Mouse (Mus musculus) left cerebral cortex, adult 11 months (tissue): Measurements from ENCODE around the gene Suclg1.

ENCODE experiments used
- DNase-seq: peaks from one replicate; pipeline ENCODE4 v3.0.0; 2022; ENCODE audit warnings: low spot score

Gene Suclg1

DNA sequence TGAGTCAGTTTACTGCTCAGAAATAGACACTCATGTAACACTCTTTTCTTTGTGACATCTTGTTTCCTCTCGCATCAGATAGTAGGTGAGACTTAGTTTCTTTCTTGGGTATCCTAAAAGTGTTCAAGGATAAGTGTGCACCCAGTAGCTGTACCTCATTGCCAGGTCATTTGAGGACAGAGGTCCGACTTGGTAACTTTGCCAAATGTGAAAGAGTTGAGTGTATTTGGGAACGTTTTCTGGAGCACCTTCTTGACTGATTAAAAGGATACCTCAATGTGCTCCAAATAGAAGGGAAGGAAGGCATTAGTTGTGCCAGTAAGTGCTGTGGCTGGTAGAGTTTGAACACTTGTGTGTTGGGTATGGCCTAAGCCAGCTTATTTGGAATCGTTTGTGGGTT lies 1.7 kb downstream of the Suclg1 start:
- no peak for DNase-seq

DNA sequence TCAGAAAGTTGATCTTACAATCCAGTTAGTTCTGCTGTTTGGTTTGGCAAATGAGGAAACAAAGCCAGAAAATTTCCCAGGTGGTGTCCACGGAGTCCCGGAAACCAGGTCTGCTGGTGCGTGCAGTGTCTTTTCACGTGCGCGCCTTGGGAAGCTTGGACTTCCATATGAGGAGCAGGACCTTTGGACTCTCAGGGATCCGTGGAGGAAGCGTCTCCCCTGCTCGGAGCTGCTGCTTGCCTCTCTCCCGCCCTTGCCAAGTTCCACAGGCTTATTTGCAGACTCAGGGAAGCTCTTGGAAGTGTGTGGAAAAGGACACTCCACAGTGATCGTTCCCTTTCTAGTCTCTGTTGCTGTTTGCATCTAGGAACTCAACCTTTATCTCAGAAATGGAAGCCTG lies 3.2 kb downstream of the Suclg1 start:
- DNase-seq = no peak

DNA sequence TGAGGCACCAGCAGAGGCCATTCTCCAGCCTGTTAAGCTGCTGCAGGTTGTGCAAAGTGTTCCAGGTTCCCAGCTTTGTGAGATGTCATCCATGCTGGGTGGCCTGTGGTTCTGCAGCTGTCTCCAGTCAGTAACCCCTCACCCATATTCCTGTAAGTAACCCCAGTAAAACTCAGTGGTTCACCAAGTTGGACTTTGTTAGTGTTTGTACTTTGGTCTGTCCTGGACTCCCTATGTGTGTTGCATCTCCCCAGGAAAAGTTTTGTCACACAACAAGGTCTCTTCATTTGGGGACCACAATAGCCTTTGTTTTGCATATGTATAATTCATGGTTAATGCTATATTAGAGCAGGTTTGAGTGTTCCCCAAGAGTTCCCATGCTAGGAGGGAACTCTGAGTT lies 4.2 kb downstream of the Suclg1 start:
- no peak for DNase-seq

DNA sequence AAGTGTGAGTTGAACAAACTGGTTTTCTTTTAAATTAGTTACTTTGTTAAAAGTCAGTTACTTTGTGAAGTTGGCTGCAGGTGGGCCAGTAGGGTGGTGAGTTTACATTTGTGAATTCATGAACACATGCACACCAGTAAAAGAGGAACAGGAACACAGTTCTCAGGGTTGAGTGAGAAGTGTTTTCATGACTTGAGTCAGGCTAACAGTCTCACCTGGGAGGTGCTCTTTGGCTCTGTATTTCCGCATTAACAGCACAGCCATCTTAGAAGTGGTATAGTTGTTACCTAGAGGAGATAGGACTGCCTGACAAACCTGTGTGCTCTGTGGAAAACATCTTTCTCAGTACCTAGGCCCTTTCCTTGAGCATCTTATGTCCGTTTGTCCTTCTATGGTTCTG lies 4.8 kb downstream of the Suclg1 start:
- DNase-seq = no peak

DNA sequence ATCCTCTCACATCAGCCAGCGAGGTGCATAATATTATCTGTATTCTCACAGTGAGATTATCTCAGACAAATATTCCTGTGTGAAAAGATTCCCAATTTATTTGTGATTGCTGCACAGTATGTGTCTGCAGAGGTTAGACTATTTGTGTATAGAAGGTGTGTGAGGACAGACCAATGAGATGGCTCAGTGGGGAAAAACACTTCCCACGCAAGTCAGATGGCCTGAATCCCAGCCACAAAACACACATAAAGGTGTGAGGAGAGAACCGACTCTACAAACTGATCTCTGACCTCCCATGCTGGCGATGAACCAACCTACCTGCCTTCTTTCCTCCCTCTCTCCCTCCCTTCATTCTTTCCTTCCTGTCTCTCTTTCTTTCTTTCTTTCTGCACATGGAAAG lies 5.4 kb downstream of the Suclg1 start:
- DNase-seq = no peak

DNA sequence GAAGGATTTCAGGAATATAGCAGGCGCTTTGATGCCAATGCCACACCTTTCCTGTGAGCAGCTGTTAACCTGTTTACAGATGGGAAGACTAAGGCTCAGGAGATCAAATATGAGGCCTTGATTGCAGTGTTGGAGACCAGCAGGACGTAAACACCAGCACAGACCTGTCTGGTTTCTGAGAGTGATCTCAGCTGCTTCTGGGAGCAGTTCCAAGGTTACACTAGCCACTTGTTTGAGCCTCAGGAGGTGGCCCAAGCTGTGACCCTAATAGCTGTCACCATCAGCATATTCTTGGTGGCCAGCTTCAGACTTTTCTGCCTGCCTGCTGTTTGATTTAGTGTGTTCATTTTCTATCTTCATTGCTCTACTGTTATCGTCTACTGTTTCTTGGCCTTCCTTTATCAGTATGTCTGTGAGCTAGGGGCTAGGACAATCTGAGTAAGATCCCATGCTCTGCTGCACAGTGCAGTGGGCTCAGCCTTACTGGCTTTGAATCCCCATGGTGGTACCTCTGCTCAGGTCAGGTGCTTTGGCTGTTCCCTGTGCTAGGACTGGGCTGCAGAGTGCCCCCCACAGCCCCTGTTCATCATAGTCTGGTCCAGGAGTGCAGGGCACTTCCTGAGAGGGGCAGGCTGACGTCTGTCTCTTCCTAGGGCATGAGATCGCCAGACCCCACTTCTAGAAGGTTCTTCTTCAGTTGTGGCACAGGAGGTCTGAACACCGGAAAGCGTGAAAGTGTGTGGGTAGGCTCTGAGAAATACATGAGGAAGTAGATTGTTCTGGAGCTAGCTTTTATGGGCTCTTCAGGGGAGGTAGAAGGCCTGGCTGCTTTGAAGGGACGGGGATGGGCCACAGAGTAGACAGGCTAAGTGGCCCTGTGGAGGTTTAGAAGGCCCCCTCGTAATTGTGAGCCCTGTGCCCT lies 6.4 kb downstream of the Suclg1 start:
- no peak for DNase-seq

DNA sequence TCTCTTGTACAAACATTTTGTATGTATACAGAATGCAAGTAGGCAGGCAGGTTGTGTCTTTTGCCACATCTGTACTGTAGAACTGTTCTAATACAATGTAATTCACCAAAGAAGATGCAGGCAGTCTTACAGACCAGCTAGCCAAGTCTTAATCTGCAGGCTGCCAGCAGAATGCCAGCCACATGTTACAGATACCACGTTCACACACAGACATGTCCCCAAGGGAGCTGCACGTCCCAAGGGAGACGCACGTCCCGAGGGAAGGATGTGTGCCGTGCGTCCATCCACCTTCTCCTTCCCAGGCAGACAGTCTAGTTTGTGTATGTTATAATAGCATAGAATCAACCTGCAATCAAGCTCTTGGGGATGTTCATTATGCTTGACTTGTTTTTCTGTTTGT lies 8.9 kb downstream of the Suclg1 start:
- no peak for DNase-seq

DNA sequence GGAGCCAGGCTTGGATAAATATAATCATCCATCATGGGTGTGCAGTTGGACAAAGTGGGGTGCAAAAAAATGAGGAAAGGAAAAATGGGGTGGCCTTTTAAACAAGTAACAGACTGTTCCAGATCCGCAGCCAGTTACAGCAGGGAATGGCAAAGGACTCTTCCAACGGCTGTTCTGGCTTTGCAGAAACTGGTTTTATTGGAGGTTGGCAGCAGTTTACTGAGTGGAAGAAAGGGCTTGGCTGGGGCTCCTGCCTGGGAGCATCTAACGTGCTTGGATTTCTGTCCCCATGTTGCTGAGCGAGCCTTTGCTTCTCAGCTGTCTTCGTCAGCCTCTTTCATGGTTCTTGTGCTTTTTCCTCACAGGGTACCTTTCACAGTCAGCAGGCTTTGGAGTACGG lies 11.9 kb downstream of the Suclg1 start:
- DNase-seq = no peak

DNA sequence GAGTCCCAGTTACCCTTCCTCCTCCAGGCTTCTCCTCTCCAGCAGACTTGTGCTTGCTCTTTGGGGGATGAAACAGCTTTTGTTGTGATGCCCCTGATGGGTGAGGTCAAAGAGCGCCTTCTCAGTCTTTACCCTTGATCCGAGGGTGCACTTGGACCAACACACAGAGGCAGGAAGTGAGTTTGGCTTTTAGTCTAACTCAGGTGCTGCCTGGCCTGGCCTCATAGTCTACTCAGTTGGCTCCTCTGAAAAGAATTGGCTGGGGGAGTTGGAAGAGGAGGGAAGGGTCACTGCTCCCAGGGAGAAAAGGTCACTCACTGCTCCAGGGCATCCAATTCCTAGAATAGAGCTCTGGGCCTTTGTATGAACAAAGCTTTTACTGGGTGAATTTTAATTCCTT lies 16.6 kb downstream of the Suclg1 start:
- DNase-seq = no peak

DNA sequence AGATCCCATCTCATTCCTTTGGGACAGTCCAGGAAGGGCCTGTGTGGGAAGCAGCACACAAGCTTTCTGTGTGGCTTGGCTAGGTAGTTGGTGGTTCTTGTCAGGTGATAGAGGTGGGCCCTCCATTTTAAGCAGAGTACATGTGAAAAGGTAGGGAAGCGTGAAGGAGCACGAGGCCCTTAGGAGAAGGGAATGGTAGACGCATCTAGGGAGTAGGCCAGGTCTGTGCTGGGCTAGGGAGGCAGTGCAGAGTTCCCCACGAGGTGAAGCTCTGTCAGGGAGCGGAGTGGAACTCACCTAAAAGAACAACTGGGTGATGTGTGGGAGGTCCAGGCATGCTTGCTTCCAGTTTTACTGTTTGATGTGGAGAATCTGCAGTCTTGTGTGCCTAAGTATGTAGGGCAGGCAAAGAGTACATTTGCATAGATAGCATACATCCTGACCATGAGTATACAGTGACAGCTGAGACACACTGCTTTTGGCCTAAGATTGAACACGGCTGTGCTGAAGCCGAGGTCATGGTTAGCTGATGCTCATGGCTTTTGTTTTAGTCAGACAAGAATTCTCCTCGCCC lies 19.6 kb downstream of the Suclg1 start:
- no peak for DNase-seq

DNA sequence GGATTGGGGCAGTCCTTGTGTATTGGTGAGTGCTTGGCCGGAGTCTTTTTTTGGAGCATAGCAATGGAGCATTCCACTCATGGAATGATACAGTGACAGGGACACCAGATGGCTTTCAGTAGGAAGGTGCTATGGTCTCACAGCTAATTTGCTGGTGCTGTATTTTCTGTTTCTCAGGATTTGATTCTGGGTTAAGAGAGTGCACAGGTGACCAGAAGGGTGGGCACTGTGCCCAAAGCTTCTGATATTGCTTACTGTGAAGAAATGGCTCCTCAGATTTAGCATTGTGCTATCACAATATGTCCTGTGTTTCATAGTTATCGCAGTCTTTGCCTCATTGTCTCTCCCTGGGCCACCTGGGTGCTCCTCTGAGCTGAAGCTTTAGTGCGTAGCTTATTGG lies 21.2 kb downstream of the Suclg1 start:
- no peak for DNase-seq

DNA sequence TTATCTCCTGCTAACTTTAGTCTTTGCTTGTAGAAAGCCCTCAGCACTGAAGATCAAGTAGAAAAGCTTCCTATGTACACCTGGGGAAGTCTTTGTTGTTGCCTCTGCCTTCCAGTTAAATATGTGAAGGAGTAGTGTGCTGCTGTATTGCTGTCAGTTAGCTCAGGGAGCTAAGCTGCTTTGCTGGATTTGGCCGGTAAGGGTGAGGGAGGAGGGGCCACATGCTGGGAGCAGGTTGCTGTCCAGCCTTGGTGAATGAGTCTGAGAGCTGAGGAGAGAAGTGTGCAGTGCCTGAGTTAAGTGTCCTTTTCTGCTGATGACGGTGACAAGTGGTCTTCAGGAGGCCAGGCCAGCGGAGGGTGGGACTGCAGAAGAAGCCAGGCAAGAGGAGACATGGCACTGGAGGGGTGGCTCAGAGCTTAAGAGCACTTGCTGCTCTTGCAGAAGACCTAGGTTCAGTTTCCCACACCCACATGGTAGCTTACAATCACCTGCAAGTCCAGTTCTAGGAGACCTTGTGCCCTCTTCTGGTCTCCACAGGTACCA lies 23.4 kb downstream of the Suclg1 start:
- no peak for DNase-seq

DNA sequence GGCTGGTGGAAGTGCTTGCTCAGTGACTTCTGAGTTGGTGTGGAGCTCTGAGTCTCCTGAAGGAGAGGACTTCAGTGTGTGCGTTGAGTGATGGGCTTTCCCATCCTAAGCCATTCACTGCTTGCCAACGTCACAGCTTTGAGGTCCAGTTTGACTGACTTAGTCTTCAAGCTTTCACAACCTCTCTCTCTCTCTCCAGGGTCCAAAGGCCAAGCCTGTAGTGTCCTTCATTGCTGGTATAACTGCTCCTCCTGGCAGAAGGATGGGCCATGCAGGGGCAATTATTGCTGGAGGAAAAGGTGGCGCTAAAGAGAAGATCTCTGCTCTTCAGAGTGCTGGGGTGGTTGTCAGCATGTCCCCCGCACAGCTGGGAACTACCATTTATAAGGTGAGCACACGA lies 26.8 kb downstream of the Suclg1 start:
- DNase-seq = no peak

DNA sequence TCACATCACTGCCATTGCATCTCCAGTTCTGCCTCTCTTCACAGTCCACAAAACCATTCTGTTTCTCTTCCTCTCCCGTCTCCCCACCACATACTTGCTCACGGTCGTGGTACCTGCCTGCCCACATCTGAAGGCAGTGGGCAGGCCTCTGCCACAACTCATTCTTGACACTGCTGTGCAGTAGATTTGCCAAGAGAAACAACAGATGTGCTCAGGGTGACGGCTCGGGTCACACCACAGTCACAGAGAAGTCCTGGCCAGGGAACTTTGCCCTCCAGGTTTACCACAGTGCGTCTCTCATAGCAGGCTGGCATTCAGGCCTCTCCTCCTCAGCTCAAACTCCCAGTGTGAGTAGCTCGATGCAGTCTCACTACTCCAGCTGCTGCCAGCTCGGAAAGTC lies 31.5 kb downstream of the Suclg1 start:
- no peak for DNase-seq

DNA sequence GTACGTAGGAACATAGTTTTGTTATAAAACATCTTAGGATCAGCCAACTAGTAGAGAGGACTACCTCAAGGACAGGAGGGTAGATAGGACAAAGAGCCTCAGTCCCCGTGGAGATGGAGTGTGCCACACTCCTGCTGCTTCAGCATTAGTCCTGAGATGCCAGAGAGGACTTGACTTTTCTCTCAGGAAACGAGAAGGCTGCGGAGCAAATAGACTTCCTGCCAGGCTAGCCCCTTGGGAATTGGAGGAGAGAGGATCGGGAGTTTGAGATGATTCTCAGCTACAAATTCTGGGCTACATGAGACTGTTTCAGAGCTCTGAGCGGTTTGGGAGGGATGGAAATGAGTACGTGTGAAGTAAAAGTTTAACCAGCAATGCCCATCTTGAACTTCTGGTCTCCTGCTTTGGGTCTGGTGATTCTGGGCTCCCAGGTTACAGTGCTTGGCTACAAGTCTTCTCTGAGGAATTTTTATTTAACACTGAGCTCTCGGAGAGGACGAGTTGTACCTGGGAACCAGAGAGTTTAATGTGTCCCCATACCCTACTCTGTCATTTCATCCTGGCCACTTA lies 32.4 kb downstream of the Suclg1 start:
- no peak for DNase-seq

DNA sequence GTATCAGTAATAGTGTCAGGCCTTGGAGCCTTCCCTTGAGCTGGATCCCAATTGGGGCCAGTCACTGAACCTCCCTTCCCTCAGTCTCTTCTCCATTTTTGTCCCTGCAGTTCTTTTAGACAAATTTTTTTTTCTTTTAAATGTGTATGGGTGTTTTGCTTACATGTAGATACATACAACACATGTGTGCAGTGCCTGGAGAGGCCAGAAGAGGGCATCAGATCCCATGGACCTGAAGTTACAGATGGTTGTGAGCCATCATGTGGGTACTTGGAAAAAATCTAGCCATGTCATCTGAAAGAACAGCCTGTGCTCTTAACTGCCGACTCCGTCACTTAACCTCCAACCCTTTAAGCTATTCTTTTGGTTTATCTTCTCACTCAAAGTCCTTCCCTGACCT lies 38.1 kb downstream of the Suclg1 start:
- no peak for DNase-seq

DNA sequence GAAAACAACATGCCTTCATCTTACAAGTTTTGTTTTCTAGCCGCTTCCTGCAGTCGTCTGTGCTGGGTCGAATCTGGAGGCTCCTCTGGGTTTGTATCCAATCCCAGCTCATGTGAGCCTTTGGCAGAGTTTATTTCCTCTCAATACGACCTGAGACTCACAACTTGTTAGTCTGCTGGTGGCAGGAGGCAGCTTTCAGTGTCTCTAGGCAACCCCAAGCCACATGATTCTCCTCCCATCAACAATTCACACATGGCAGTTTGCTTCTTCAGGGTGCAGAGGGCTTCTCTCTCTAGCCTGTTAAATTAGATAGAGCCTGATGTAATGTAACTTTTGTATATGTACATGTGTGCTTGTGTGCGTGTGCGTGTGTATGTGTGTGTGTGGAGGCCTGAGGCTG lies 58.7 kb downstream of the Suclg1 start:
- DNase-seq = no peak

DNA sequence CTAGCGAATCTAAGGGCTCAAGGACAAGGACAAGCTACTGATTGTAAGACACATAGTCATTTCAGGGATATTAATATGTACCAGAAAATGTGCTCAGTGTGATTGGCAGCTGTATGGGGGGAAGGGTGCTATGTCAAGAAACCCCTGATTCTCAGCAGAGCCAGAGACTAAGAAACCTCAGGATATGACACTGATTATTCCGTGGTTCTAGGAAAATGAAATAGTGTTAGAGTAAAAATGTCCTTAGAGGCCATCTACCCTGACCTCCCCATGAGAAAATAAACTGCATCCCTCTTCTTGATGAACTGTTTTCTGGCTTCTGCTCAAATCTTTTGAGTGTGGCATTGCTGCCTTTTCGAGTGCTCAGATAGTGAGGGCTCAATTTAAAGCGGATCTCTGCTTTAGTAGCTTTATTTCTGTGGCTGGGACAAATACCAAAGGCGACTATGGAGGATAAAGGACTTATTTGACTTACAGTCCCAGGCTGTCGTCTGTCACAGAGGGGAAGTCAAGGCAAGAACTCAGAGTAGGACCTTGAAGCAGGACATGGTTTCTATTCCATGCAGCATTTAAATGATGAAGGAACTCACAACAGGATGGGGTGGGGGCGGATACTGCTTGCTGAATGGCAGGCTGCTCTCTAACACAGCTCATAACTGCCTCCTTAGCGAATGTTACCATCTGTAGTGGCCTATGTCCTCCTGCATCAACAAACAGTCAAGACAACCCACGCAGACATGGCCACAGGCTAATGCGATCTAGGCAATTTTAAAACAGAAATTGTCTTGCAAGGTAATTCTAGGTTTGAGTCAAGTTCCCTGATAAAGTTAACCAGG lies 60.7 kb downstream of the Suclg1 start:
- no peak for DNase-seq

DNA sequence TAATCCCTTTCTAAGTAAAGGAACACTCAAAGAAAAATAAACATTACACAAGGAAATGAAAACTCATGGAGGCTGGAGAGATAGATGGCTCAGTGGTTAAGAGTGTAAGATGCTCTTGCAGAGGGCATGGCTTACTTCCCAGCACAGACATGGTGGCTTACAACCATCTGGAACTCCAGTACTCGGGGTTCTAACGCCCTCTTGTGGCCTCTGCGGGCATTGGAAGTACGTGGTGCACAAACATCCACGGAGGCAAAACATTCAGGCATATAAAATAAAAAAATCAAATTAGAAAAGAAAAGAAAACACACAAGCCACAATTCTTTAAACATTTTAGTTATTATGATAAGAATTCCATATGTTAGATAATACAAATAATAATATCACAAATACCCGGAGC lies 63.2 kb downstream of the Suclg1 start:
- no peak for DNase-seq

DNA sequence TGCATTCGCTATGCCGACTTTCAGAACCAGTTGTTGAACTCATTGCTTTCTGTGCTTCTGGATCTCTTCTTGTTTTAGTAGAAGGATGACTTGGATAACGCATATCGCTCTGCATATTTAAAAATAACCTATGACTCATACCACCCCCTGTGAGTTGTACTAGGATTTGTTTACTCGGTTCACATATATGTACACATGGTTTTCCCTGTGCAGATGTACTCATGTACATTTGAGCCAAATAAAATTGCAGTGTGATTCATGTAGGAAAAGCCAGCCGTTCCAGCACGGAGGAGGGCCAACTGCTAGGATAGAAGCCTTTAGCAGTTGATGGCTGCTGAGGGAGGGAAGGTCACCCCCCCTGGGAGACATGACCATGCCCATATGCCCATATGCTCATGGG lies 63.6 kb downstream of the Suclg1 start:
- no peak for DNase-seq

DNA sequence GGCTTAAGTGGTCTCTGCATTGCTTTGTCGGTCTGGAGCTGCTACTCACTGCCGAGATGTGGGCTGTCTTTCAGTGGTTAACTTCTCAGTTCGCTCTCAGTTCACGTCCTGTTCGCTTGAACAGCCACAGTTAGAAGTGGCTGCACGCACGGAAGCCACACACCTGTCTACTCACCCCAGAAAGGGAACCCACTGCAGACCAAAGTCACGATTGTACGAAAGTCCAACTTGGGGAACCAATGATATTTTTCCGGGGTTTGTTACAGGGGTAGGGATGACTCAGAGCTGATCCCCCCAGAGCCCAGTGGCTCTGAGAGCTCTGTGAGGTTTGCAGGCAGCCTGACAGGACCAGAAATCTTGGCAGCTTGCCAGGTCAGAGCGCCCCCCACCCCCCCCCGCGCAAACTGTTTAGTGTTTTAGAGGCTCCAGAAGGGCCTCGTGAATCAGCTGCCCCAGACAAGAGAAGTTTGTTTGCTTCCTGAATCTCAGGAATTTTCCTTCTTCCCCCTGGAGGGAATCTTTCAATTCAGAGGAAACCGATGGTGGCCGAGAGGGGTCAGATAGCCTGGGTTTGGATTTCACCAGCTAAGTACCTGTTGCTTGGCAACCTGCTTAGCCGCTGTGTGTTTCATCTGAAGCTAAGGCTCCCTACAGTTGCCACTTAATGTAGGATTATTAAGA lies 66.9 kb downstream of the Suclg1 start:
- DNase-seq = no peak

DNA sequence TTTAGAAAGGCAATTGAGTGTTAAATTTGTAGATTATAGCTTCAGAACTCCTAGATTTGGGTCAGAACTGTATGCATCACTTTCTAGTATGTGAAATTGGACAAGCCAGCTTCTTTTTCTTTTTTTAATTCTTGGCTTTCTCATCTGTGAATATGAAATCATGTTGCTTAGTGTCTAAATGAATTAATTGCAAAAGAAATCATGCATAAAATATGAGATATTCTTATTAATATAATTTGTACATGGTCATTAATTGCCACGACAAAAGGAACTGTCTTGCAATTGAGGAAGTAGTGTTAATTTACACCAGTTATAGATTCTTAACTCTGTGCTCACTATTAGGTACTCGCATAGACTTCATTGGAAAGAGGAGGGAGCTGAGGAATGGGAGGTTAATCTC lies 74.1 kb downstream of the Suclg1 start:
- DNase-seq = no peak
